Mouse (Mus musculus): ENCODE data around the gene Sema3b.

GRCm38 (mm10) chr9:107590058-107590772 lies 18.8 kb downstream of the Sema3b start:
- no peak for TF ChIP-seq GATA1 (IDR thresholded peaks at IDR 0.05; ENCODE audit: borderline replicate concordance, low read length)
- TF ChIP-seq FLI1 (IDR thresholded peaks at IDR 0.05; ENCODE audit: low read length), result no peak
